Mouse (Mus musculus): ENCODE results near the gene Ramp3. TPM values are rescaled to one million over a fixed set of nuclear protein-coding genes. Genes with fewer than 3 reads are reported as not detected.
A peak's percentile ranks its signal among the peaks of the same experiment; 100 is the strongest.

Ramp3 gene
- polyA plus RNA-seq (2014; fragmentation: Nextera tagmentation; extraction: Ambion mirVana) = 1.4 and 1.7 TPM in 2 replicates

GRCm38 (mm10) chr11:6658271-6658670 lies at the start of gene Ramp3:
Ramp3 (plus strand) TSS chr11:6658521.
- Histone ChIP-seq H3K27ac (ENCODE audit: low read depth, low read length) (no peak within 1 kb of the TSS), H3K9ac (ENCODE audit: low read depth, low read length) (peak within 1 kb of the TSS; percentile 49; the same call in 1 of the 2 replicates), H3K4me3 (ENCODE audit: low read depth, low read length) (peak within 1 kb of the TSS; percentile 46), H3K27me3 (ENCODE audit: control insufficient read depth, insufficient read depth, low read length) (peaks cover 6% of the 10 kb centered on the region; the same call in 1 of the 2 replicates), H3K4me2 (peak within 1 kb of the TSS; percentile 78), H3K9me3 (replicated peaks; ENCODE audit: control insufficient read depth, low read length) (no peaks in the 10 kb centered on the region), H3K4me1 (ENCODE audit: control insufficient read depth, insufficient read depth, low read length) (no peaks in the 10 kb centered on the region), H3K36me3 (ENCODE audit: control insufficient read depth, insufficient read depth, low read length) (no peaks in the 10 kb centered on the region)
- ATAC-seq (replicated peaks; ENCODE audit: insufficient number of reproducible peaks, low FRiP score, low TSS enrichment) = 0 out of 2 replicates have a peak, but pooled peaks have one; percentile 32
- WGBS (ENCODE audit: insufficient replicate concordance) = under 1% methylated on average over 18 of the region's 18 CpGs

GRCm38 (mm10) chr11:6615250-6616205 lies 42.8 kb upstream of the Ramp3 start:
- WGBS (ENCODE audit: insufficient replicate concordance) = 86% methylated on average over 12 of the region's 12 CpGs
- H3K36me3 ChIP-seq (ENCODE audit: control insufficient read depth, insufficient read depth, low read length) = peaks cover 49% of the 10 kb centered on the region
- no peak overlapping the region for H3K4me3 ChIP-seq (ENCODE audit: low read depth, low read length)
- H3K9ac ChIP-seq (ENCODE audit: low read depth, low read length) = no peak overlapping the region
- H3K9me3 ChIP-seq (replicated peaks; ENCODE audit: control insufficient read depth, low read length) = no peaks in the 10 kb centered on the region
- no peak for ATAC-seq (replicated peaks; ENCODE audit: insufficient number of reproducible peaks, low FRiP score, low TSS enrichment)
- no peaks in the 10 kb centered on the region for H3K27me3 ChIP-seq (ENCODE audit: control insufficient read depth, insufficient read depth, low read length)
- no peak overlapping the region for H3K27ac ChIP-seq (ENCODE audit: low read depth, low read length)
- no peak overlapping the region for H3K4me2 ChIP-seq
- H3K4me1 ChIP-seq (ENCODE audit: control insufficient read depth, insufficient read depth, low read length) = no peaks in the 10 kb centered on the region

- peaks cover 42% of the 10 kb centered on the region for H3K36me3 ChIP-seq (ENCODE audit: control insufficient read depth, insufficient read depth, low read length)
- 87% methylated on average over 10 of the region's 10 CpGs for WGBS (ENCODE audit: insufficient replicate concordance)
- no peak overlapping the region for H3K9ac ChIP-seq (ENCODE audit: low read depth, low read length)
- no peaks in the 10 kb centered on the region for H3K9me3 ChIP-seq (replicated peaks; ENCODE audit: control insufficient read depth, low read length)
- peaks cover 15% of the 10 kb centered on the region for H3K4me1 ChIP-seq (ENCODE audit: control insufficient read depth, insufficient read depth, low read length)
- no peak overlapping the region for H3K4me3 ChIP-seq (ENCODE audit: low read depth, low read length)
- H3K27me3 ChIP-seq (ENCODE audit: control insufficient read depth, insufficient read depth, low read length) = no peaks in the 10 kb centered on the region
- H3K27ac ChIP-seq (ENCODE audit: low read depth, low read length) = no peak overlapping the region
- H3K4me2 ChIP-seq = peak overlapping the region; percentile 89
- ATAC-seq (replicated peaks; ENCODE audit: insufficient number of reproducible peaks, low FRiP score, low TSS enrichment) = no peak
Observed at GRCm38 (mm10) chr11:6623704-6624103, 34.6 kb upstream of the Ramp3 start.

- no peaks in the 10 kb centered on the region for H3K27me3 ChIP-seq (ENCODE audit: control insufficient read depth, insufficient read depth, low read length)
- no peaks in the 10 kb centered on the region for H3K9me3 ChIP-seq (replicated peaks; ENCODE audit: control insufficient read depth, low read length)
- H3K27ac ChIP-seq (ENCODE audit: low read depth, low read length) = no peak overlapping the region
- H3K9ac ChIP-seq (ENCODE audit: low read depth, low read length) = peak overlapping the region; percentile 89
- 59% methylated on average over 14 of the region's 14 CpGs for WGBS (ENCODE audit: insufficient replicate concordance)
- peaks cover 32% of the 10 kb centered on the region for H3K36me3 ChIP-seq (ENCODE audit: control insufficient read depth, insufficient read depth, low read length)
- peak overlapping the region; percentile 72 for H3K4me3 ChIP-seq (ENCODE audit: low read depth, low read length)
- H3K4me1 ChIP-seq (ENCODE audit: control insufficient read depth, insufficient read depth, low read length) = peaks cover 15% of the 10 kb centered on the region
- ATAC-seq (replicated peaks; ENCODE audit: insufficient number of reproducible peaks, low FRiP score, low TSS enrichment) = no peak
- peak overlapping the region; percentile 89 for H3K4me2 ChIP-seq
Observed at GRCm38 (mm10) chr11:6624619-6625382, 33.5 kb upstream of the Ramp3 start.

GRCm38 (mm10) chr11:6625478-6626387 lies 32.6 kb upstream of the Ramp3 start, which contains the start of gene Tbrg4:
Tbrg4 (minus strand) TSS chr11:6626067.
- ATAC-seq (replicated peaks; ENCODE audit: insufficient number of reproducible peaks, low FRiP score, low TSS enrichment) = peak; percentile 92

GRCm38 (mm10) chr11:6626388-6626772 lies 31.9 kb upstream of the Ramp3 start:
- Histone ChIP-seq H3K9me3 (replicated peaks; ENCODE audit: control insufficient read depth, low read length) (no peaks in the 10 kb centered on the region), H3K9ac (ENCODE audit: low read depth, low read length) (peak overlapping the region; percentile 89), H3K27ac (ENCODE audit: low read depth, low read length) (peak overlapping the region; percentile 87), H3K4me2 (peak overlapping the region; percentile 80), H3K36me3 (ENCODE audit: control insufficient read depth, insufficient read depth, low read length) (peaks cover 19% of the 10 kb centered on the region), H3K4me1 (ENCODE audit: control insufficient read depth, insufficient read depth, low read length) (peaks cover 15% of the 10 kb centered on the region), H3K27me3 (ENCODE audit: control insufficient read depth, insufficient read depth, low read length) (no peaks in the 10 kb centered on the region), H3K4me3 (ENCODE audit: low read depth, low read length) (peak overlapping the region; percentile 72)
- 9% methylated on average over 16 of the region's 16 CpGs for WGBS (ENCODE audit: insufficient replicate concordance)
- ATAC-seq (replicated peaks; ENCODE audit: insufficient number of reproducible peaks, low FRiP score, low TSS enrichment) = no peak

More at GRCm38 (mm10) chr11:6625478-6626387, 32.6 kb upstream of the Ramp3 start, which contains the start of gene Tbrg4:
- Histone ChIP-seq H3K4me2 (peak within 1 kb of the TSS; percentile 89), H3K36me3 (ENCODE audit: control insufficient read depth, insufficient read depth, low read length) (peaks cover 23% of the 10 kb centered on the region), H3K4me3 (ENCODE audit: low read depth, low read length) (peak within 1 kb of the TSS; percentile 72), H3K9ac (ENCODE audit: low read depth, low read length) (peak within 1 kb of the TSS; percentile 89), H3K4me1 (ENCODE audit: control insufficient read depth, insufficient read depth, low read length) (peaks cover 15% of the 10 kb centered on the region), H3K27ac (ENCODE audit: low read depth, low read length) (peak within 1 kb of the TSS; percentile 87), H3K9me3 (replicated peaks; ENCODE audit: control insufficient read depth, low read length) (no peaks in the 10 kb centered on the region), H3K27me3 (ENCODE audit: control insufficient read depth, insufficient read depth, low read length) (no peaks in the 10 kb centered on the region)
- WGBS (ENCODE audit: insufficient replicate concordance) = under 1% methylated on average over 66 of the region's 66 CpGs

GRCm38 (mm10) chr11:6627731-6628130 lies 30.6 kb upstream of the Ramp3 start:
- Histone ChIP-seq H3K4me3 (ENCODE audit: low read depth, low read length) (no peak overlapping the region), H3K36me3 (ENCODE audit: control insufficient read depth, insufficient read depth, low read length) (peaks cover 9% of the 10 kb centered on the region), H3K4me1 (ENCODE audit: control insufficient read depth, insufficient read depth, low read length) (peaks cover 15% of the 10 kb centered on the region), H3K9ac (ENCODE audit: low read depth, low read length) (no peak overlapping the region), H3K27ac (ENCODE audit: low read depth, low read length) (no peak overlapping the region), H3K9me3 (replicated peaks; ENCODE audit: control insufficient read depth, low read length) (no peaks in the 10 kb centered on the region), H3K27me3 (ENCODE audit: control insufficient read depth, insufficient read depth, low read length) (no peaks in the 10 kb centered on the region), H3K4me2 (no peak overlapping the region)
- ATAC-seq (replicated peaks; ENCODE audit: insufficient number of reproducible peaks, low FRiP score, low TSS enrichment) = no peak
- WGBS (ENCODE audit: insufficient replicate concordance) = 83% methylated on average over 4 of the region's 4 CpGs

Measured in heart, embryonic 11.5 days (tissue).